Mouse (Mus musculus) spleen, adult 18-20 months (tissue): ENCODE measurements around the gene Osgin1.

Source experiments
- DNase-seq, 2 experiments: peaks; one replicate each; pipeline ENCODE4 v3.0.0; 2022; ENCODE audit warnings: mixed read lengths in 2 of 2

Gene Osgin1

DNA sequence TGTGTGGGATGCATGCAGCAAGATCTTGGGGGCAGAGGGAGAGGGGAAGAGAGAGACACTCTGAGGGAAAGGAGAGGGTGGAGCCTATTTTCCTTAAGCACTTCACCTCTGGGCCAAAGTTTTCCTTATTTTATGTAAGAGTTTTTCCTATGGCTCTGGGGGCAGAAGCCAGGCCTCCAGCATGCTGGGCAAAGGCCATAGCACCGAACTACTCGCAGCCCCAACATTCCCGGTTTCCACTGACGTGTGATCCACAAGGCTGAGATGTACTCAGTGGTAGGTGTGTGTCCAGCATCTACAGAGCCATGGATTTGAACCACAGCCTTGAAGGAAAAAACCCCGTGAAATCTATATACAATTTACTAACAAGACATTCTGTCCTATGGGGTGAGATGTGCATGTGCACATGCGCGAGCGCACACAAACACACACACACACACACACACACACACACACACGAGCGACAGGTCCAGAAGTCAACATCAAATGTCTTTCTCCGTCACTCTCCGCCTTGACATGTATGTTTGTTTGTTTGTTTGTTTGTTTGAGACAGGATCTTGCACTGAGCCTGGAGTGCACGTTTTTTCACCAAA lies at the start of gene Osgin1:
TSS of gene Osgin1 (plus strand) at position 543 of the 593 bp plus-strand sequence.
- no peak for DNase-seq

GRCm38 (mm10) chr8:119384478-119384877 lies 49.4 kb upstream of the Osgin1 start:
- DNase-seq = peak in 1 of 2 experiments; percentile 60

- no peak for DNase-seq
These were observed 48.1 kb upstream of the Osgin1 start for GRCm38 (mm10) chr8:119385854-119386253.

DNA sequence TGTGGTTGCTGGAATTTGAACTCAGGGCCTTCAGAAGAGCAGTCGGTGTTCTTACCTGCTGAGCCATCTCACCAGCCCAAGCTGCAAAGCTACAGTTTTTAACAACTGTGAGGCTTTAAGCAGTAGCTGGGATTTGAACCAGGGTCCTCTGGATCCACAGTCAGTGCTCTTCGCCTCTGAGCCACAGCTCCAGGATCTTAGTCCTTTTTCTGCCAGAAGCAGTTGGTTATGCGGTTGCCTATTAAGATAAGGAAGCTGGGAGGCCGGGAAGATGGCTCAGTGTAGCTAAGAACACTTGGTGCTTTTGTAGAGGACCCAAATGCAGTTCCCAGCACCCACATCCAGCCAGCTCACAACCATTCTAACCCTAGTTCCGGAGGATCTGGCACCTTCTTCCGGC lies 46.9 kb upstream of the Osgin1 start:
- no peak for DNase-seq

DNA sequence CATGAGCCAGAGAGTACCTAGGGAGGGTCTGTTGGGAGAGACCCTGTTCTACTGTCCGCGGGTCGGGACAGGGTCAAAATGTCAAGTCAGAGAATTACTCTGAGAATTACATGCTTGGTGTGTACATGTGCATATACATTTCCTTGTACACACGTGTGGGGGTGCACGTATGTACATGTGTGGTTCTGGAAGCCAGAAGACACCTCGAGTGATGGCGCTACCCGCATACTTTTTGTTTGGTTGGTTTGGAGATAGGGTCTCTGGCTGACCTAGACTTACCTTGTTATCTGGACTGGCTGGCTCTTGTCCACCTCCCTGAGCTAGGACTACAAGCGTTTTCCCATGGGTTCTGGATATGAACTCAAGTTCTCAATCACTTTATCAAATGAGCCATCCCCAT lies 39.8 kb upstream of the Osgin1 start:
- DNase-seq = no peak

DNA sequence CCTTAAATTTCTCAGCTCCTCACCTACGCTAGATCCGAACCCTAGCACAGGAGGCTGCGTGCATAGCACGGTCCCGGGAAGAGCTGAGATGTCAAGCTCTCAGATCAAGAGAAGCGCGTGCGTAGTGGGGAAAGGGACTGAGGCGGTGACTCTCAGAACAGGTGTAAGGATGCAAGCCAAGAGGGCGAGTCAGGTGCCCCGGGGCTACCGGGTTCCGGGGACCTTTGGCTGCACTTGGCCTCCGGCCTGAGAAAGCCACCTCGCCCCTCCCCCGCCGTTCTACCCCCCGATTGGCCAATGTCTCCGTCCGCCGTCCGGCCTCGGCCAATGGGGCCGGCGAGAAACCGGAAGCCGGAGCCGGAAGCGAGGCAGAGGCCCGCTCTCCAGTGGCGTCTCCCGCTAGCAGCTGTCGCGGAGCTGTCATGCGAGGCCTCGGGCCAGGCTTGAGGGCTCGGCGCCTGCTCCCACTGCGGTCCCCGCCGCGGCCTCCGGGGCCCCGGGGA lies 39.3 kb upstream of the Osgin1 start, which contains the start of gene Mlycd:
TSS of gene Mlycd (plus strand) at position 355 of the 503 bp plus-strand sequence.
- peak; percentile 88 to 89 for DNase-seq

DNA sequence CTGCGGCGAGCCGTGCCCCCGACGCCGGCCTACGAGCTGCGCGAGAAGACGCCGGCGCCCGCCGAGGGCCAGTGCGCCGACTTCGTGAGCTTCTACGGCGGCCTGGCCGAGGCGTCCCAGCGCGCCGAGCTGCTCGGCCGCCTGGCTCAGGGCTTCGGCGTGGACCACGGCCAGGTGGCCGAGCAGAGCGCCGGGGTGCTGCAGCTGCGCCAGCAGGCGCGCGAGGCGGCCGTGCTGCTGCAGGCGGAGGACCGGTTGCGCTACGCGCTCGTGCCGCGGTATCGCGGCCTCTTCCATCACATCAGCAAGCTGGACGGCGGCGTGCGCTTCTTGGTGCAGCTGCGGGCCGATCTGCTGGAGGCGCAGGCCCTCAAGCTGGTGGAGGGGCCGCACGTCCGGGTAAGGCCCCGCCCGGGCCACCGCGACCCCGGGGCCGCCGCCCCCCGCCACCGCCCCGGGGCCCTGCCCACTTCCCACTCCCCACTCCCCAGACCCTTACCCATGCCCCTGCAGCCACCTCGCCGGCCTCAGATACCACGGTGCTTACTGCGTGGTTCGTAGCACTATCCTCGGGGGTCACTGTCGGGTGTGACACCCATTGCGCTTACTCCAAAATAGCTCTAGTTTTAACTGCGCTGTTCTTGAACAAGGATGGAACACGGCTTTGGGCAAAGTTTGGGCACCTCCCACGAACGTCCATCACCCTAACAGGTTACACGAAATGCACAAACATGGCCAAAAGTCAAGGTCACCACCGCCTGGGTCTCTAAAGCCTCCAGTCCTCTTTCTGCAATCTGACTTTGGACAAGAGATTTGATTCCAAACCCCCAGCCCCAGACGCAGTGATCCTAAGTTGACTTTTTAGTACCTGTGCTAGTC lies 38.6 kb upstream of the Osgin1 start:
- DNase-seq = no peak

DNA sequence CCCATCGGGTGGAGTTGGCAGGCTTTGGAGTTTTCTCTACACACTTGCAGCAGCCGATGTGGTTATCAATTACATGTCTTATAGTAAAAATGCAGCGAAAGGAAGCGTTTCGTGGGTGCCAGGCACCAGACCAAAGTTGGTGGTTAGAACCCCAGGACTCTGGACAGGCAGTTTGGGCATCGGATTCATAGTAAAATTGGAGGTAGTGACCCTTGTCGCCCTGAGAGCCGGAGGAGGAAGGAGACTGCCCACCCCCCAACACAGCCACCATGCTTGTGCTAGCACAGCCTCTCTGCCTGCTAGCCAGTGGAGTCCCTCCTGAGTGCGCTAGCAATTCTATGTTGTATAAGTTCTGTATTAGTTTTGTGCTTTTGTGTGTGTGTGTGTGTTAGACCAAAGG lies 35.4 kb upstream of the Osgin1 start:
- DNase-seq = no peak

GRCm38 (mm10) chr8:119399255-119399654 lies 34.7 kb upstream of the Osgin1 start:
- no peak for DNase-seq

DNA sequence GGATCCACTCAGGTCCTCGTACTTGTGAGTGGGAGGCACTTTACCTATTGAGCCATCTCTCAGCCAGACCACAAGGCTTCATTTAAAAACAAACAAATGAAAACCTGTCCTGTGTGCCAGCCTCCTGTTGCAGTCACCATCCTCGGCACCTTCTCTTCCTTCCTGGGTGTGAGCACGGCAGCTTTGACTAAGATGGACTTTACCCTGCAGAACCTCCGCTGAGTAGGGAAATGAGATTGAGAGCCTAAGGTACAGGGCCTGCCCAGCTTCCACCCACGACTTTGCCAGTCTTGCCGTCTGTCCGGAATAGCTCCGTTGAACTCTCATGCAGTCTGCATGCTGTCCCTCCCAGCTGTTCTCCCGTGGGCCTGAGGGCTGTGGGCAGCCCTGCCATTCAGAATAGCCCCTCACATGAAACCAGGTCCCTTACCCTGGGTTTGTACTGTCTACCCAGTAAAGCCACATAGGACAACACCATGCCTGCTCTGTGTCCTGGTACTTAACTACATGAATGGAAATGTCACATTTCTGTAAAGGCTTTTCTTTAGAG lies 33.7 kb upstream of the Osgin1 start:
- no peak for DNase-seq

- DNase-seq = no peak
These were observed 33.0 kb upstream of the Osgin1 start for GRCm38 (mm10) chr8:119400904-119401303.

DNA sequence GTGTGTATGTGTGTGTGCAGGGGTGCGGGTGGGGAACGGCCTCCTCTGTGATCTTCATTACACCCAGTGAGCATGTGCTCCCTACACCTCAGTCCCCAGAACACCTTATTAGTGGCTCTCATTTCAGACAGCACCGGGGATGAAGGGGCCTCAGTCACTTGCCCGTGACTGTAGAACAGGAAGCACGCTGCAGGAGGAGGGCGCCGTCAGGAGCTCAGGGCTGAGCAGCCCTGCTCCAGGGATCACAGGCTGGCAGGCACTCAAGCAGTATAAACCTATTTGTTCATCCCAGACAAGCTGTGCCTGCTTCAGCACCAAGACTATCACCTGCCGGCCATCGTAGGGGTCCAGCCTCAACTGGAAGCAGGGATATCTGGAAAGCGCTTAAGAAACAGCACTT lies 30.0 kb upstream of the Osgin1 start:
- DNase-seq = no peak

DNA sequence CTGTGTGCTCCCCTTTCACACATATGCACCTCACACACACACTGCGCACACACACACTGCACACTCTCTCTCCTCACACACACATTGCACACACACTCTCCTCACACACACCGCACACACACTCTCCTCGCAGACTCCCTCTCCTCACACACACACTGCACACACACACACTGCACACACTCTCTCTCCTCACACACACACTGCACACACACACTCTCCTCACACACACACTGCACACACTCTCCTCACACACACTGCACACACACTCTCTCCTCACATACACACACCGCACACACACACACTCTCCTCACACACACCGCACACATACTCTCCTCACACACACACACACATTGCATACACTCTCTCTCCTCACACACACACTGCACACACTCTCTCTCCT lies 29.3 kb upstream of the Osgin1 start:
- no peak for DNase-seq

DNA sequence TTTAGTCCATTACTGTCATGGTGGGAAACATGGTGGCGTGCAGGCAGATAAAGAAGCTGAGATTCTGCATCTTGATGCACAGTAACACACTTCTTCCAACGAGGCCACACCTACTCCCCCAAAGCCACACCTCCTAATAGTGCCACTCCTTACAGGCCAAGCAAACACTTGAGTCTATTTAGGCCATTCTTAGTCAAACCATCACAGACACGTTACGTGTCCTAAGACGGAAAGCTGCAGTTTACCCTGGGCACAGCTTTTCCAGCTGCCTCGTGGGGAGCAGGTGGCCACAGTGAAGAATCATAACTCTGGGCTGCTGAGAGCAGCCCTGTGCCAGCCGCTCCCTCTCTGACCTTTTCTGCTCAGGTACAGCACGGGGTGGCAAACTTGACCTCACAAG lies 25.6 kb upstream of the Osgin1 start:
- DNase-seq = no peak

GRCm38 (mm10) chr8:119412037-119412734 lies 21.7 kb upstream of the Osgin1 start:
- no peak for DNase-seq

- peak; percentile 58 to 80 for DNase-seq
These were observed 21.0 kb upstream of the Osgin1 start for GRCm38 (mm10) chr8:119412735-119413498.

- no peak for DNase-seq
These were observed 20.3 kb upstream of the Osgin1 start for GRCm38 (mm10) chr8:119413605-119414004.

DNA sequence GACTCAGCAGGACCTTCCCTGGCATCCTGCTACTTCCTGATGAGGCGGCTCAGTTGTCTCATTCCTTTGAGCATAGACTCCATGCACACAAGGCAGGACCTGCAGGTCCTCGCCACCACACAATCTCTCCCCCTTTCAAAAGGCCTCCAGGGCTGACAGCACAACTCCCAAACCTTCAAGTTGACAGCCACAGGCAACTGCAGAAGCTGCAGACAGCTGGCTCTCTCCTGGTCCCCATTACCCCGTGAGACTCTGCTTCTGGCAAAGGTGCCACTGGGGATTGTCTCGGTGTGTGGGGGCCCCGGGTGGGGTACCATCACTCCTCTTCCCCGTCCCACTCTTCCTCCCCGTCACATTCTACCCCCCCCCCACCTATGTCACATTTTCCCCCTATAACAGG lies 13.6 kb upstream of the Osgin1 start:
- no peak for DNase-seq

DNA sequence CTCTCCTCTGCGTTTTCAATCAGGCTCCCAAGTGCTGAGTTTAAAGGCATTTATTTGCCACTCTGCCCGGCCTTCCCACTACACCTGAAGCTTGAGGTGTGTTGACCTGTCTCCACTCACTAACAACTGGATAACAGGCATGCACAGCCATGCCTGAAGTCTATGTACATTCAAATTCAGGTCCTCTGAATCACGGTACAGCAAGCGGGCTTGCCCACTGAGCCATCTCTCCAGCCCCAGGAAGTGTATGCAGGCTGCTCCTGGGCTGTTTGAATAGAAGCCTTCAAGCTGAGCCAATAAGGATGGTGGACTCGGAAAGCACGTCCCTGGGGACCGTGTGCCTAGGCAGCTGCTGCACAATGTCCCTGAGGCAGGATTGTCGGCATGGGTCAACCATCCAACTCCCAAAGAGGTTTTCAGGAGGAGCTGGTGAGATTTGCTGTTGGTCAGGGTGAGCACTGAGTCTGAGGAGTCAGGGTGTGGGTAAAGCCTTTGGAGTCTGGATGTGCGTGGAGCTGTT lies 12.3 kb upstream of the Osgin1 start:
- no peak for DNase-seq

DNA sequence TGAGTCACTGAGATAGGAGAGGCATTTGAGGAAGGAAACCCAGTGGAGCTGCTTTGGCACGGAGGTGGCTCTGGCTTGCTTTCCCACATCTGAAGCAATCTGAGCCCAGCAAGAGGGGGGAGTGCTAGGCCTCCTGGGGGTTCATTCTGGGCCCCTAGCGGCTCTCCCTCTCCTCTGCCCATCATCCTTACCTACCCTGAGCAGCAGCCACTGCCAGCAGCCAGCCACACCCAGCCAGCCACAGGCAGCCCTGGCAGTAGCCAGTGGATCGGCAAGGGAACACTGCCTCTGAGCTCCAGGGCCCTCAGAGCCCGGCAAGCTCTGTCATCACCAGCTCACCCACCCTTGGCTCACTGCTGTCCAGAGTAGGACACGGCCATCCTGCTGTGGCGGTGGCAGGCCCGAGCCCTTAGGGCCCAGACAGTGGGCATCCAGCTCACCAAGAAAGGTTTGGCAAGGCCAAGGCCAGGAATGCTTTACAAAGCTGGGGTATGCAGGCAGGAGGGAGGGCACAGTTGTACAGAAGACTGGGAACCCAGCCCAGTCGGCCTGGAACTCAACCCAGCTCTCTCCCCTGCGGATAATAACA lies 11.7 kb upstream of the Osgin1 start:
- no peak for DNase-seq

DNA sequence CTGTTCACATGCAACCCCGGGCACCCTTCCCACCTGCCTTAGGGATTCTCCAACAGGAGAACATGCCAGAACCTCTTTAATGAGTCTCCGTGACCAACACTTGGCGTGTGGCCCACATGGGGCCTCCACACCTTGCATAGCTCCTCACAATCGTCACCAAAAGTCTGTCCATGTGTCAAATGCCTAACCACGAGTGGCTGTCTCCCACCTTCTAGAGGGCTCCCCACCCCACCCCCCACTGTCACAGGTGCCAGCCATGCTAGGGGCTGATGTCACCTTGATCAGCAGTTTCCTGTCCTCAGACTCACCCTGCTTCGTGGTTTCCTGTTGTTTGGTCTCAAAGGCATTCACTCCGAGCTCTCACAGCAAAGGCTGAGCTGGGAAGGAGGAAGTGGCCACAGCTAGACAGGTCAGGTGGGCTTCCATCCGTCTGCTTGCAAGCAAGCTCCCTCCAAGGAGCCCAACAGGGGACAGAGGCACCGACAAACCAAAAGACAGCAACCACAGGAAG lies 10.2 kb upstream of the Osgin1 start:
- DNase-seq = peak; percentile 73 to 78
